Mouse (Mus musculus) duodenum, adult 2 months (tissue): ENCODE data around the gene Armc12. TPM values are rescaled to one million over a fixed set of nuclear protein-coding genes. Genes with fewer than 3 reads are reported as not detected.

Source experiments
- polyA plus RNA-seq: library from polyadenylated mRNA; depleted of rRNA; stranded (reverse); fragments of >200 nt; gene quantifications from 2 replicates; pipeline ENCODE4 v1.2.3, GENCODE M21; 2012; ENCODE audit warnings: low replicate concordance; rRNA removed

The Armc12 gene
- not detected in 2 replicates for polyA plus RNA-seq

GRCm38 (mm10) chr17:28530506-28530905, at the start of gene Armc12:
Armc12 (plus strand) TSS chr17:28530806.

GRCm38 (mm10) chr17:28517441-28517955, 13.1 kb upstream of the Armc12 start, which contains the start of gene Fkbp5:
Fkbp5 (minus strand) TSS chr17:28517527.

GRCm38 (mm10) chr17:28549111-28549510, 18.5 kb downstream of the Armc12 start, which contains the start of gene Clpsl2:
Clpsl2 (plus strand) TSS chr17:28549411.

GRCm38 (mm10) chr17:28560598-28560997, 30.0 kb downstream of the Armc12 start, which contains the start of gene Clps:
Clps (minus strand) TSS chr17:28560766.

GRCm38 (mm10) chr17:28575244-28576125, 44.9 kb downstream of the Armc12 start, which contains the start of gene Lhfpl5:
Lhfpl5 (plus strand) TSS chr17:28575641.

Other genes starting within 250 kb of the Armc12 start
- gene Fance, start 217.3 kb upstream of the Armc12 start, polyA plus RNA-seq = 14.8 and 18.3 TPM in 2 replicates
- gene Rpl10a, start 202.3 kb upstream of the Armc12 start, polyA plus RNA-seq = 2,176 and 2,371 TPM in 2 replicates
- gene Tead3, start 180.0 kb upstream of the Armc12 start, polyA plus RNA-seq = 32.1 and 38.6 TPM in 2 replicates
- gene Tulp1, start 165.6 kb upstream of the Armc12 start, polyA plus RNA-seq = 0.93 and 1.6 TPM in 2 replicates
- 3.4 and 8.9 TPM in 2 replicates for gene Fkbp5, start 13.3 kb upstream of the Armc12 start, polyA plus RNA-seq
- not detected in 2 replicates for gene Clpsl2, start 18.6 kb downstream of the Armc12 start, polyA plus RNA-seq
- 1,018 and 10,312 TPM in 2 replicates for gene Clps, start 30.0 kb downstream of the Armc12 start, polyA plus RNA-seq
- 0.72 and 1.00 TPM in 2 replicates for gene Lhfpl5, start 44.8 kb downstream of the Armc12 start, polyA plus RNA-seq
- gene Srpk1, start 91.9 kb downstream of the Armc12 start, polyA plus RNA-seq = 16.8 and 17.1 TPM in 2 replicates
- 0.18 TPM in 1 of 2 replicates, not detected in the other for gene Slc26a8, start 159.4 kb downstream of the Armc12 start, polyA plus RNA-seq
- 28.6 and 34.8 TPM in 2 replicates for gene Mapk14, start 160.5 kb downstream of the Armc12 start, polyA plus RNA-seq
- gene AC170998.1, start 195.3 kb downstream of the Armc12 start, polyA plus RNA-seq = 0.18 and 0.27 TPM in 2 replicates
- gene Mapk13, start 238.5 kb downstream of the Armc12 start, polyA plus RNA-seq = 186 and 308 TPM in 2 replicates